Mouse (Mus musculus): ENCODE measurements at regions not wholly inside any gene's neighbourhood (a gene's known extent, or its start where the extent isn't known, plus 50 kb on each side); places are given as distances from the start of the nearest gene placed in this dataset.

- Histone ChIP-seq H3K4me1 (peaks cover 54% of the 10 kb centered on the region), H3K9me3 (replicated peaks) (no peaks in the 10 kb centered on the region), H3K27me3 (peaks cover 96% of the 10 kb centered on the region), H3K4me3 (no peak overlapping the region), H3K36me3 (ENCODE audit: poor library complexity, severe bottlenecking) (no peaks in the 10 kb centered on the region), H3K9ac (no peak overlapping the region), H3K27ac (no peak overlapping the region), H3K4me2 (peak overlapping the region; percentile 14; the same call in 1 of the 2 replicates)
- peak; percentile 84 for ATAC-seq
- 1% methylated on average over 19 of the region's 19 CpGs for WGBS
These were observed 71.3 kb upstream of the Msx1 start for GRCm38 (mm10) chr5:37895441-37896336.

GRCm38 (mm10) chr5:37893639-37894550 lies 69.5 kb upstream of the Msx1 start:
- H3K9ac ChIP-seq: 0 out of 2 replicates have a peak overlapping the region, but pooled peaks have one; percentile 24

GRCm38 (mm10) chr5:37890641-37891040 lies 66.3 kb upstream of the Msx1 start:
- H3K9ac ChIP-seq: no peak overlapping the region
- H3K27me3 ChIP-seq: peaks cover 96% of the 10 kb centered on the region
- 63% methylated on average over 11 of the region's 11 CpGs for WGBS
- H3K4me1 ChIP-seq: peaks cover 25% of the 10 kb centered on the region
- no peak overlapping the region for H3K4me2 ChIP-seq
- no peaks in the 10 kb centered on the region for H3K36me3 ChIP-seq (ENCODE audit: poor library complexity, severe bottlenecking)
- no peaks in the 10 kb centered on the region for H3K9me3 ChIP-seq (replicated peaks)
- H3K27ac ChIP-seq: no peak overlapping the region
- H3K4me3 ChIP-seq: no peak overlapping the region
- ATAC-seq: no peak

More at GRCm38 (mm10) chr5:37893639-37894550, 69.5 kb upstream of the Msx1 start:
- no peak; the same call in 1 of the 2 replicates for ATAC-seq
- Histone ChIP-seq H3K4me3 (peak overlapping the region; percentile 26), H3K36me3 (ENCODE audit: poor library complexity, severe bottlenecking) (no peaks in the 10 kb centered on the region), H3K9me3 (replicated peaks) (no peaks in the 10 kb centered on the region), H3K27me3 (peaks cover 96% of the 10 kb centered on the region), H3K27ac (no peak overlapping the region), H3K4me2 (peak overlapping the region; percentile 54), H3K4me1 (peaks cover 54% of the 10 kb centered on the region)
- WGBS: 2% methylated on average over 36 of the region's 36 CpGs

- Histone ChIP-seq H3K27ac (no peak overlapping the region), H3K4me3 (no peak overlapping the region), H3K36me3 (ENCODE audit: poor library complexity, severe bottlenecking) (no peaks in the 10 kb centered on the region), H3K4me2 (no peak overlapping the region), H3K9me3 (replicated peaks) (no peaks in the 10 kb centered on the region), H3K4me1 (no peaks in the 10 kb centered on the region), H3K9ac (no peak overlapping the region), H3K27me3 (peaks cover 17% of the 10 kb centered on the region)
- ATAC-seq: no peak
- 84% methylated on average over 2 of the region's 2 CpGs for WGBS
These were observed 55.4 kb upstream of the Msx1 start for GRCm38 (mm10) chr5:37879668-37880380.

GRCm38 (mm10) chr5:37876240-37876639 lies 51.9 kb upstream of the Msx1 start:
- H3K4me2 ChIP-seq: no peak overlapping the region
- H3K9me3 ChIP-seq (replicated peaks): no peaks in the 10 kb centered on the region
- no peak for ATAC-seq
- H3K27ac ChIP-seq: no peak overlapping the region
- no peaks in the 10 kb centered on the region for H3K36me3 ChIP-seq (ENCODE audit: poor library complexity, severe bottlenecking)
- no peaks in the 10 kb centered on the region for H3K4me1 ChIP-seq
- peaks cover 18% of the 10 kb centered on the region for H3K27me3 ChIP-seq
- no peak overlapping the region for H3K9ac ChIP-seq
- H3K4me3 ChIP-seq: no peak overlapping the region
- WGBS: 76% methylated on average over 4 of the region's 4 CpGs

GRCm38 (mm10) chr5:37875452-37875851 lies 51.1 kb upstream of the Msx1 start:
- H3K36me3 ChIP-seq (ENCODE audit: poor library complexity, severe bottlenecking): no peaks in the 10 kb centered on the region
- H3K27ac ChIP-seq: no peak overlapping the region
- H3K9ac ChIP-seq: no peak overlapping the region
- WGBS: 89% methylated on average over 13 of the region's 13 CpGs
- no peaks in the 10 kb centered on the region for H3K9me3 ChIP-seq (replicated peaks)
- H3K27me3 ChIP-seq: peaks cover 21% of the 10 kb centered on the region
- H3K4me2 ChIP-seq: no peak overlapping the region
- ATAC-seq: no peak
- H3K4me1 ChIP-seq: no peaks in the 10 kb centered on the region
- H3K4me3 ChIP-seq: no peak overlapping the region

- H3K27me3 ChIP-seq: peaks cover 21% of the 10 kb centered on the region
- H3K36me3 ChIP-seq (ENCODE audit: poor library complexity, severe bottlenecking): no peaks in the 10 kb centered on the region
- no peaks in the 10 kb centered on the region for H3K9me3 ChIP-seq (replicated peaks)
- no peaks in the 10 kb centered on the region for H3K4me1 ChIP-seq
- no peak for ATAC-seq
- H3K27ac ChIP-seq: no peak overlapping the region
- WGBS: 71% methylated on average over 6 of the region's 6 CpGs
- H3K4me3 ChIP-seq: no peak overlapping the region
- H3K4me2 ChIP-seq: no peak overlapping the region
- H3K9ac ChIP-seq: no peak overlapping the region
These were observed 50.5 kb upstream of the Msx1 start for GRCm38 (mm10) chr5:37874784-37875281.

Measured in forebrain, embryonic 13.5 days (tissue).